Mouse (Mus musculus): ENCODE measurements around the gene Ank3.

DNA sequence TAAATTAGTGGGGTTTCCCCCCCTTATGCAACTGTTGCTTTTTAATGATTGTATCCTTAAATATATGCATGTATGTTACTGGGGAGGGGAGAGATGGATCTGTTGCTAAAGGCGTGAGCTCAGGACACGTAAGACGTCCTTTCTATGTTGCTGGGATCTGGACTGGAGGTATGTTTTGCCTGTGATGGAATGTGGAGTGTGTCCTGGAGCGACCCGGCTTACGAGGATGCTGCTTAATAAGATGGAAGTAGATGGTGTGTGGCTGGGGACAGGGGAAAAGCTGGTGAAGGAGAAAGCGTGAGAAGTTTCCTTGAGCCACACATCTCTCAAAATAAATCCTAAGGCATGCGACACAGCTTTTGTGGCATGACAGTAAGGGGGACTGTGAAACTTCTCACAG lies 387.1 kb downstream of the Ank3 start:
- TF ChIP-seq CTCF (conservative IDR thresholded peaks at IDR 0.05; ENCODE audit: insufficient read depth, insufficient read length, low read depth, low read length), result no peak
- no peak for TF ChIP-seq POLR2A (IDR thresholded peaks at IDR 0.05; ENCODE audit: low read depth, low read length)
